Mouse (Mus musculus) midbrain, embryonic 16.5 days (tissue): ENCODE data around the gene Gm15737. TPM values are rescaled to one million over a fixed set of nuclear protein-coding genes. Genes with fewer than 3 reads are reported as not detected.

Experiments used
- ATAC-seq: fragments of 200-750 bp; cut with Nextera tagmentation; 2 replicates; pipeline ENCODE4 v1.8.0; 2017; ENCODE audit warnings: moderate TSS enrichment
- H3K27ac ChIP-seq: fragments of 300-500 bp; sonication (generic); 2 replicates; pipeline ENCODE4 v1.5.1; 2014; ENCODE audit warnings: mild to moderate bottlenecking, low read length, mixed read lengths
- H3K27me3 ChIP-seq: fragments of 300-500 bp; sonication (generic); 2 replicates; pipeline ENCODE4 v1.6.1; 2014; ENCODE audit warnings: low read depth, low read length, mixed read lengths; ENCODE audit not compliant: control insufficient read depth, insufficient read depth
- H3K36me3 ChIP-seq: fragments of 300-500 bp; sonication (generic); 2 replicates; pipeline ENCODE4 v1.6.1; 2014; ENCODE audit warnings: mild to moderate bottlenecking, low read length, moderate library complexity, mixed read lengths; ENCODE audit not compliant: control insufficient read depth, insufficient read depth
- H3K4me1 ChIP-seq: fragments of 300-500 bp; sonication (generic); 2 replicates; pipeline ENCODE4 v1.6.1; 2014; ENCODE audit warnings: mild to moderate bottlenecking, low read length, mixed read lengths; ENCODE audit not compliant: control insufficient read depth, insufficient read depth
- H3K4me2 ChIP-seq: fragments of 300-500 bp; sonication (generic); 2 replicates; pipeline ENCODE4 v1.6.1; 2014; ENCODE audit warnings: mild to moderate bottlenecking, low read length, mixed read lengths
- H3K4me3 ChIP-seq: fragments of 300-500 bp; sonication (generic); 2 replicates; pipeline ENCODE4 v1.5.1; 2014; ENCODE audit warnings: low read depth, mild to moderate bottlenecking, low read length, moderate library complexity, mixed read lengths
- H3K9ac ChIP-seq: fragments of 300-500 bp; sonication (generic); 2 replicates; pipeline ENCODE4 v1.6.1; 2014; ENCODE audit warnings: low read depth, low read length, mixed read lengths
- H3K9me3 ChIP-seq: fragments of 300-500 bp; sonication (generic); replicated peaks from 2 replicates; pipeline ENCODE4 v1.6.1; 2014; ENCODE audit warnings: mild to moderate bottlenecking, low read length, mixed read lengths; ENCODE audit not compliant: control insufficient read depth, poor library complexity, severe bottlenecking
- WGBS: fragments of 180-500 bp; shearing (Covaris S2); extraction: QIAGEN DNeasy Blood & Tissue Kit; methylation state at CpG from one replicate; pipeline ENCODE4 v1.1.7; 2014; 5-methylcytosine and 5-hydroxymethylcytosine counted together
- polyA plus RNA-seq: library from polyadenylated mRNA; unstranded; fragments of >200 nt; fragmentation: Nextera tagmentation; extraction: Ambion mirVana; gene quantifications from 2 replicates; pipeline ENCODE4 v1.2.1, GENCODE M21; 2015

Gm15737 gene
- polyA plus RNA-seq, 1 experiment from 2014 or later = not detected

GRCm38 (mm10) chr6:92843474-92843873, 25.7 kb upstream of the Gm15737 start:
- Histone ChIP-seq H3K27ac (no peak overlapping the region), H3K9ac (no peak overlapping the region), H3K4me3 (no peak overlapping the region), H3K9me3 (no peaks in the 10 kb centered on the region), H3K4me2 (no peak overlapping the region), H3K36me3 (no peaks in the 10 kb centered on the region), H3K4me1 (no peaks in the 10 kb centered on the region), H3K27me3 (no peaks in the 10 kb centered on the region)
- 87% methylated on average over 2 of the region's 2 CpGs for WGBS
- no peak for ATAC-seq

DNA sequence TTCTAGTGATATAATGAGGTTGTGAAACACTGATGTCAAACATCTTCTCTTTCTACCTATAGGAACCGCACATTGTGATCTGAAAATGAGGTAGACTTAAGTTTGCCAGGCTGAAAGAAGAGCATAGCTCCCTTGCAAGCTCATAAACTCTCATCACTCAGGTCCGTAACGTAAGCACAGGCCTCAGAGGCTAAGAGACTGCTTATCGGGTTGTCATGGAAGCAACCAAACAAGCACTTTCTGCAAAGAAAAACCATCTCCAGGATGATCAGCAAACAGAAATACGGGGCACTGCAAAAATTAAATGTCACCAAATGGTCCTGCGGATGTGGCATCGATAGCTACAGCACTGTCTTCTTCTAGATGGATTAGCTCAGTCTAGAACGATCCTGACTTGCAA, 23.3 kb upstream of the Gm15737 start:
- H3K4me3 ChIP-seq = no peak overlapping the region
- no peaks in the 10 kb centered on the region for H3K27me3 ChIP-seq
- no peak overlapping the region for H3K9ac ChIP-seq
- H3K9me3 ChIP-seq = no peaks in the 10 kb centered on the region
- no peak overlapping the region for H3K27ac ChIP-seq
- WGBS = 87% methylated on average over 8 of the region's 8 CpGs
- no peak for ATAC-seq
- no peak overlapping the region for H3K4me2 ChIP-seq
- peaks cover 4% of the 10 kb centered on the region for H3K4me1 ChIP-seq
- H3K36me3 ChIP-seq = no peaks in the 10 kb centered on the region

GRCm38 (mm10) chr6:92846614-92847013, 22.5 kb upstream of the Gm15737 start:
- H3K36me3 ChIP-seq = no peaks in the 10 kb centered on the region
- H3K27ac ChIP-seq = no peak overlapping the region
- H3K9me3 ChIP-seq = no peaks in the 10 kb centered on the region
- H3K9ac ChIP-seq = no peak overlapping the region
- no peak overlapping the region for H3K4me2 ChIP-seq
- WGBS = 54% methylated on average over 4 of the region's 4 CpGs
- H3K27me3 ChIP-seq = no peaks in the 10 kb centered on the region
- H3K4me1 ChIP-seq = peaks cover 4% of the 10 kb centered on the region
- no peak for ATAC-seq
- H3K4me3 ChIP-seq = no peak overlapping the region

DNA sequence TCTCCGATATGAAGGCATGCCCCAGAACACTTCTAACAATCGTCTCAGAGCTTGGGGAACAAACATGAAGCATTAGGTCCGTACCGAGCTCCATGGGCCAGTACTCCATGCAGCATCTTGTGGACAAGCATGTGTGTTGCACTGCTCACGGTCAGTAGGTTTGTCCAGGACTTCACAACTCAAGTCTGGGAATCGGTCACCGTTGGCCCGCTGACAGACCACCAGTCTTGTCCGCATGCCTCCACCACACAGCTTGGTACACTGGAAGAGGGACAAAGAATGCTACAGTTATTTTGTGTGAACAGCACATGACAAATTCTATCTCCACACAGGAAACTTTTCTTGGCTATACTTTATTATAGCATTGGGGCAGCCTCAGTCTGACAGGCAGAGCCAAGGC, 19.9 kb upstream of the Gm15737 start:
- WGBS = 93% methylated on average over 9 of the region's 9 CpGs
- Histone ChIP-seq H3K4me1 (peaks cover 4% of the 10 kb centered on the region), H3K27ac (no peak overlapping the region), H3K36me3 (no peaks in the 10 kb centered on the region), H3K4me2 (no peak overlapping the region), H3K9ac (no peak overlapping the region), H3K4me3 (no peak overlapping the region), H3K27me3 (no peaks in the 10 kb centered on the region), H3K9me3 (no peaks in the 10 kb centered on the region)
- no peak for ATAC-seq

DNA sequence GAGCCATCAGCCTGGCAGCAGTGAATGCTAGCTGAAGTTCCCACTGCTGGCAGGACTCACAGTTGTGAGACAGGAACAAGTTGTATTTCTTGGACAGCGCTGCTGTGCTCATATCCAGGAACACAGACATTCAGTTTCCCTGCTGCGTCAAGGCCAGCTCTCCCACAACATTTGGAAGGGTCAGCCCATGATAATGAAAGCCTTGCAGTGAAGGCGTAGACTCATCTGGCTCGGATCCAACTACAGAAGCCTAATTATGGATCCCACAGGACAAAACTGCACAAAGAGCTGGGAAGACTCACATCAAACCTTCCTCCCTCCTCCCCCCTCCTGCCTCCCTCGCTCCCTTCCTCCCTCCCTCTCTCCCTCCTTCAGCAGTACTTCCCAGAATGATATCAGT, 18.9 kb upstream of the Gm15737 start:
- Histone ChIP-seq H3K4me3 (no peak overlapping the region), H3K9ac (no peak overlapping the region), H3K36me3 (no peaks in the 10 kb centered on the region), H3K4me2 (no peak overlapping the region), H3K4me1 (peaks cover 4% of the 10 kb centered on the region), H3K27ac (peak overlapping the region; percentile 32; the same call in 1 of the 2 replicates), H3K9me3 (no peaks in the 10 kb centered on the region), H3K27me3 (no peaks in the 10 kb centered on the region)
- ATAC-seq = peak; percentile 54
- 24% methylated on average over 4 of the region's 5 CpGs for WGBS

GRCm38 (mm10) chr6:92854873-92855272, 14.3 kb upstream of the Gm15737 start:
- H3K27me3 ChIP-seq = no peaks in the 10 kb centered on the region
- no peak overlapping the region for H3K4me3 ChIP-seq
- ATAC-seq = no peak
- no peaks in the 10 kb centered on the region for H3K36me3 ChIP-seq
- peaks cover 4% of the 10 kb centered on the region for H3K4me1 ChIP-seq
- no peak overlapping the region for H3K27ac ChIP-seq
- H3K9me3 ChIP-seq = no peaks in the 10 kb centered on the region
- H3K9ac ChIP-seq = no peak overlapping the region
- no peak overlapping the region for H3K4me2 ChIP-seq
- WGBS = 86% methylated on average over 4 of the region's 4 CpGs

- no peaks in the 10 kb centered on the region for H3K9me3 ChIP-seq
- H3K4me2 ChIP-seq = no peak overlapping the region
- no peak overlapping the region for H3K4me3 ChIP-seq
- ATAC-seq = no peak
- H3K36me3 ChIP-seq = no peaks in the 10 kb centered on the region
- no peak overlapping the region for H3K27ac ChIP-seq
- H3K4me1 ChIP-seq = no peaks in the 10 kb centered on the region
- WGBS = 93% methylated on average over 13 of the region's 13 CpGs
- H3K9ac ChIP-seq = no peak overlapping the region
- no peaks in the 10 kb centered on the region for H3K27me3 ChIP-seq
Observed at GRCm38 (mm10) chr6:92857761-92858160, 11.4 kb upstream of the Gm15737 start.

DNA sequence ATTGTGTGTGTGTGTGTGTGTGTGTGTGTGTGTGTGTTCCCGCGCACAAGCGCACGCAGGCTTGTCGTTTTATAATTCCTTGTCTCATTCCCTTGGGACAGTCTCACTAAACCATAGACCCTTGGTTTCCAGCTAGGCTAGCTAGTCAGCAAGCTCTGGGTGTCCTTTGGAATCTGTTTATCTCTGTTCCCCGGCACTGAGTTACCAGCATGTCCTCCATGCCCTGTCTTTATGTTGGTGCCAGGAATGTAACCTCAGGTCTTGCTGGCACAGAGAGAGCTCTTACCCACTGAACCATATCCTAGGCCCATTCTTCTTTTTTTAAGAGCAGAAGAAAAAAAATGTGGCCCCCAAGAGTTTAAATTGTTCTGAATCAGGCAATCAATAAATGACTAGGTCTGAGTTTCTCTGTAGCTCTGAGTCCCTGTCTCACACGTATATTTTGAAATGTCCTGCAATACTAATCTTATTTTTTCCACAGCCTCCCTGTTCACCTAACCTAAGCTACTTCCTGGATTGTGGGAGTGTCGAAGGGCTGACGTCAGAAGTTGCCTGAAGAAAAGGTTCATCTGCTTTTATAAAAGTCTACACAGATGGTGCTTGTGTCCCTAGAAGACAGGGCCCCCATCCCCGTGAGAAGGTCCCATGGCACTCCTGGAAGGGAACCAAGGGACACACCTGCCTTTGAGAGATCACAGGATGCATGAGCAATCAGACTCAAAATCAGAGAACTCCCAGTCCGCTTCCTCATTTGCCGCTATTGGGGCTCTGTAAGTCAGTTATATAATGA, 10.2 kb upstream of the Gm15737 start:
- Histone ChIP-seq H3K27ac (no peak overlapping the region), H3K4me2 (no peak overlapping the region), H3K4me1 (no peaks in the 10 kb centered on the region), H3K9ac (no peak overlapping the region), H3K9me3 (no peaks in the 10 kb centered on the region), H3K36me3 (no peaks in the 10 kb centered on the region), H3K27me3 (no peaks in the 10 kb centered on the region), H3K4me3 (no peak overlapping the region)
- ATAC-seq = no peak
- 79% methylated on average over 12 of the region's 12 CpGs for WGBS

DNA sequence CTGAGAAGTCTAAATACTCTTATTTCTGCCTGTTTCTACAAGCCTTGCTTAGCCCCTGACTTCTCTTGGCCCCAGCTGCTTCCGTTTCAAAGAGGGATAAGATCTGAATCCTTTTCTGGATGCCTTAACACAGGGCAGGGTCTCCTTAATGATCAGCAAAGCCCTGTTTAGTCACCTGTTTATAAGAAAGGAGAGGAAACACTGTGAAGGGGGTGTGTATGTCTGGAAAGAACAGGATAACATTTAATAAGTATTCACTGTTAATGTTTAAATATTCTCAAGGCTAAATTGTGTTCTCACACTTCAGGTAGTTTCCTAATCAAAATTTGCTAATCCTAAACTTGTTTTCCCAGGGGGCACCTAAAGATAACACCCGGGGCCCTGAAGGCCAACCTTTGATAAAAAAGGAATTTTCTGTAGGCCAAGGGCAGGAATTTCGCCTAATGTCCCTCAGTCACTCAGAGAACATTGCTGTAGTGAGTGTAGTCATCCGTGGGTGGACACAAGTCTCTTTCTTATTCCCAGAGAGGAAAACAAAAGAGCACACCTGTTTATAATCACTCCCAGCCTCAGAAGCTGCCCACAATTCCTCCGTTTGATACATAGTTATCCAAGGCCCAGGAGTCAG, 8.8 kb upstream of the Gm15737 start:
- no peaks in the 10 kb centered on the region for H3K27me3 ChIP-seq
- ATAC-seq = no peak
- 72% methylated on average over 5 of the region's 5 CpGs for WGBS

More for the DNA sequence above, 8.8 kb upstream of the Gm15737 start:
- H3K27ac ChIP-seq = no peak overlapping the region
- H3K4me3 ChIP-seq = no peak overlapping the region
- no peak overlapping the region for H3K4me2 ChIP-seq
- no peak overlapping the region for H3K9ac ChIP-seq
- H3K9me3 ChIP-seq = no peaks in the 10 kb centered on the region
- H3K36me3 ChIP-seq = no peaks in the 10 kb centered on the region
- no peaks in the 10 kb centered on the region for H3K4me1 ChIP-seq
